Mouse (Mus musculus): ENCODE results near the gene Igdcc3. TPM values are rescaled to one million over a fixed set of nuclear protein-coding genes. Genes with fewer than 3 reads are reported as not detected.

The Igdcc3 gene
- polyA plus RNA-seq, 2 experiments: 1.1 to 1.2 TPM

DNA sequence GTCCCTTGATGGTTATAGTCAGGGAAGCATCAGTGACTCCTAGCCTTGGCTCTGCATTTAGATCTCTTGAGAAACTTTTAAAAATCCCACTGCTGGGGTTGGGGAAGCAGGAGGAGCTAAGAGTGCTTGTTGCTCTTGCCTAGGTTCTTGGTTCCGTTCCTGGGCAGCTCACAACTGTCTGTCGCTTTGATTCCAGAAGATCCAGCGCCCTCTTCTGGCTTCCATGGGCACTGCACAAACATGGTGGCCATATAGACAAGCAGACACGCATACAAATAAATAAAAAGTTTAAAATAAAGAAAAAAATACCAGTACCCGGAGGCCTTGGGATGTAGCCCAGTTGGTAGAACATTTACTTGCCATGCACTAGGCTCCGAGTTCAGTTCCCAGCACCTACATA is 89.3 kb downstream of the Igdcc3 start:
- no peak for TF ChIP-seq POLR2A (IDR thresholded peaks at IDR 0.05; ENCODE audit: borderline replicate concordance, extremely low read depth, insufficient read depth, insufficient read length)
- 75% methylated on average over 6 of the region's 6 CpGs for WGBS
- no peaks in the 10 kb centered on the region for H3K9me3 ChIP-seq (ENCODE audit: control insufficient read depth, low read length)
- H3K9ac ChIP-seq (ENCODE audit: low read depth, low read length, severe bottlenecking): no peak overlapping the region
- ATAC-seq (ENCODE audit: low FRiP score, low read depth) (no peak), DNase-seq (ENCODE audit: low spot score) (no peak)
- no peak overlapping the region for H3K4me3 ChIP-seq (replicated peaks; ENCODE audit: low read length)
- H3K4me2 ChIP-seq (replicated peaks; ENCODE audit: low read depth, low read length, severe bottlenecking): no peak overlapping the region
- no peaks in the 10 kb centered on the region for H3K27me3 ChIP-seq (ENCODE audit: control insufficient read depth, insufficient read depth, low read length)
- no peak overlapping the region for H3K27ac ChIP-seq (replicated peaks; ENCODE audit: low read depth, low read length)
- H3K36me3 ChIP-seq (ENCODE audit: control insufficient read depth, insufficient read depth, low read length): peaks cover 15% of the 10 kb centered on the region; the same call in 1 of the 2 replicates
- H3K4me1 ChIP-seq (ENCODE audit: control insufficient read depth, insufficient read depth, low read length): no peaks in the 10 kb centered on the region

DNA sequence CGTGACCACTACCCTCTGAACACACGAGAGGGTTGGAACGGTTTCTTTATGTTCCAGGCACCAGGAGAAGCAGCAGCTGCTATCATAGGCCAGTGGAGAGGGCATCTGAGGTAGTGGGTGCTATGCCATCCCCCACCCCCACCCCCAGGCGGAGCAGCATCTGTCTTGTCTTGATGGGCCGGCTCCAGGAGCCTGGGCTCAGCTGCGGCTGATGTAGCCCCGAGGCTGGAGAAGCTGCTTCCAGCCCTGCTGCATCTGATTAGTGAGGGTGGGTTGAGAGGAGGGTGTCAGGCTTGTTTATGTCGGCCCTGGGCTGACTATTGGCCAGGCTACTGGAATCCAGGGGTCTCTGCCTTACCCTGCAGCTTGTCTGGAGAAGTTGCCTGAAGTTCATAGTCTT is 90.3 kb downstream of the Igdcc3 start:
- ATAC-seq (ENCODE audit: low FRiP score, low read depth) (no peak), DNase-seq (ENCODE audit: low spot score) (no peak)
- Histone ChIP-seq H3K4me1 (ENCODE audit: control insufficient read depth, insufficient read depth, low read length) (no peaks in the 10 kb centered on the region), H3K9ac (ENCODE audit: low read depth, low read length, severe bottlenecking) (no peak overlapping the region), H3K27me3 (ENCODE audit: control insufficient read depth, insufficient read depth, low read length) (no peaks in the 10 kb centered on the region), H3K27ac (replicated peaks; ENCODE audit: low read depth, low read length) (no peak overlapping the region), H3K36me3 (ENCODE audit: control insufficient read depth, insufficient read depth, low read length) (peaks cover 15% of the 10 kb centered on the region; the same call in 1 of the 2 replicates), H3K9me3 (ENCODE audit: control insufficient read depth, low read length) (no peaks in the 10 kb centered on the region), H3K4me2 (replicated peaks; ENCODE audit: low read depth, low read length, severe bottlenecking) (no peak overlapping the region), H3K4me3 (replicated peaks; ENCODE audit: low read length) (no peak overlapping the region)
- 39% methylated on average over 8 of the region's 8 CpGs for WGBS
- TF ChIP-seq POLR2A (IDR thresholded peaks at IDR 0.05; ENCODE audit: borderline replicate concordance, extremely low read depth, insufficient read depth, insufficient read length): no peak

DNA sequence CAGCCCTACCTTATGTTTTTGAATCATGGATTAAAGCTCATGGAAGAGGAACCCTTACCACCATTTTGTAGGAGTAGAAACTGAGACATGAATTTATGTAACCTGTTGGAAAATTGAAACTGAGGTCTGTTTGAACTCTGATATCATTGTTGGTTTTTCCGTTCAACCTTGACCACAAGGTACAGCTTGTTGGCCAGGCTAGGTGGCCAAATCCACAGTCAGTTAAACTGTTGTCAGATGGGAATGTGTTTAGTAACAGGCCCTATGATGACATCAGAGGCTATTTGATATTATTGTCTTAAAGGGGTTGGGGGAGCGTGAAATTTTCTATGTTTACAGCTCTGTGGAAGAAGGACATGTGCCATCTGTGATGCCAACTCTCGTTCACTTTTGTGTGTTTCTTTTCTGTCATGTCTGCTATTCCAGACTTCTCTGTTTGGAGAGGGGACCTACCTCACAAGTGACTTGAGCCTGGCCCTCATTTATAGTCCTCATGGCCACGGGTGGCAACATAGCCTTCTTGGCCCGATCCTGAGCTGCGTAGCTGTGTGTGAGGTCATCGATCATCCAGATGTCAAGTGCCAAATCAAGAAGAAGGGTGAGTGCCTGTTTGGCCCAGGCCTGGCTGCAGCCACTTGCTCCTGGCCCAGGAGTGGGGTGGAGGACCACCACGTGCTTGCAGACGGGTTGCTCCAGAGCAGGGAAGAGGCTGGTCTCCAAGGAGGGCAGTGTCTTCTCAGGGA is 92.4 kb downstream of the Igdcc3 start:
- no peak overlapping the region for H3K9ac ChIP-seq (ENCODE audit: low read depth, low read length, severe bottlenecking)
- H3K9me3 ChIP-seq (ENCODE audit: control insufficient read depth, low read length): no peaks in the 10 kb centered on the region
- H3K4me3 ChIP-seq (replicated peaks; ENCODE audit: low read length): no peak overlapping the region
- H3K4me2 ChIP-seq (replicated peaks; ENCODE audit: low read depth, low read length, severe bottlenecking): no peak overlapping the region
- H3K4me1 ChIP-seq (ENCODE audit: control insufficient read depth, insufficient read depth, low read length): 0 out of 2 replicates have a peak, but pooled peaks cover 2% of the 10 kb centered on the region
- 90% methylated on average over 9 of the region's 9 CpGs for WGBS
- H3K27me3 ChIP-seq (ENCODE audit: control insufficient read depth, insufficient read depth, low read length): no peaks in the 10 kb centered on the region
- no peak for ATAC-seq (ENCODE audit: low FRiP score, low read depth)
- peaks cover 15% of the 10 kb centered on the region; the same call in 1 of the 2 replicates for H3K36me3 ChIP-seq (ENCODE audit: control insufficient read depth, insufficient read depth, low read length)
- no peak for DNase-seq (ENCODE audit: low spot score)
- H3K27ac ChIP-seq (replicated peaks; ENCODE audit: low read depth, low read length): no peak overlapping the region
- TF ChIP-seq POLR2A (IDR thresholded peaks at IDR 0.05; ENCODE audit: borderline replicate concordance, extremely low read depth, insufficient read depth, insufficient read length): no peak

DNA sequence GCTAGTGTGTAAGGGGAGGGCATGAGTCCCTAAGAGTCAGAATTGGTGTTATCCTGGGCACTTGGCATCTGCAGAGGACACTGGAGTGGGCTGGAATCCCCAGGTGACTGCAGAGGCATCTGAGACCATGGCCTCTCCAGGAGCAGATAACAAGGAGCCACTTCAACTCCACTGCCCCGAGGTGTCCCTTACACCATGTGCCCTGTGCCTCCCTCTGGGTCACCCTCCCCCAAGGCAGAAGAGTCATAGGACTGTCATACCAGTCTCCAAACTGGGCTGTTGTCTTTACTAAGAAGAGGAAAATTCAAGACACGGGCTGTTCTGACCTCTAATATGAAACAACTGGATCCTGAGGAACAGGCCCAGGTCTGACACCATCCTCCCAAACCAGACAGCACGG is 93.7 kb downstream of the Igdcc3 start:
- Histone ChIP-seq H3K9ac (ENCODE audit: low read depth, low read length, severe bottlenecking) (no peak overlapping the region), H3K4me3 (replicated peaks; ENCODE audit: low read length) (no peak overlapping the region), H3K27ac (replicated peaks; ENCODE audit: low read depth, low read length) (no peak overlapping the region), H3K4me2 (replicated peaks; ENCODE audit: low read depth, low read length, severe bottlenecking) (no peak overlapping the region), H3K27me3 (ENCODE audit: control insufficient read depth, insufficient read depth, low read length) (no peaks in the 10 kb centered on the region), H3K4me1 (ENCODE audit: control insufficient read depth, insufficient read depth, low read length) (0 out of 2 replicates have a peak, but pooled peaks cover 6% of the 10 kb centered on the region), H3K9me3 (ENCODE audit: control insufficient read depth, low read length) (no peaks in the 10 kb centered on the region), H3K36me3 (ENCODE audit: control insufficient read depth, insufficient read depth, low read length) (peaks cover 15% of the 10 kb centered on the region; the same call in 1 of the 2 replicates)
- DNase-seq (ENCODE audit: low spot score) (no peak), ATAC-seq (ENCODE audit: low FRiP score, low read depth) (no peak)
- TF ChIP-seq POLR2A (IDR thresholded peaks at IDR 0.05; ENCODE audit: borderline replicate concordance, extremely low read depth, insufficient read depth, insufficient read length): no peak
- WGBS: 83% methylated on average over 3 of the region's 3 CpGs

Other genes starting within 250 kb of the Igdcc3 start
- gene Slc24a1, start 189.6 kb upstream of the Igdcc3 start, polyA plus RNA-seq (2012; rRNA removed): 0.06 and 0.08 TPM in 2 replicates
- gene Slc24a1, start 189.6 kb upstream of the Igdcc3 start, polyA plus RNA-seq (2014; fragmentation: Nextera tagmentation; extraction: Ambion mirVana): 0.03 TPM in 1 of 2 replicates, not detected in the other
- gene Ints14, start 180.3 kb upstream of the Igdcc3 start, polyA plus RNA-seq (2012; rRNA removed): 37.0 and 38.1 TPM in 2 replicates
- gene Ints14, start 180.3 kb upstream of the Igdcc3 start, polyA plus RNA-seq (2014; fragmentation: Nextera tagmentation; extraction: Ambion mirVana): 50.4 and 50.5 TPM in 2 replicates
- gene Hacd3, start 119.5 kb upstream of the Igdcc3 start, polyA plus RNA-seq (2012; rRNA removed): 52.0 and 53.4 TPM in 2 replicates
- gene Hacd3, start 119.5 kb upstream of the Igdcc3 start, polyA plus RNA-seq (2014; fragmentation: Nextera tagmentation; extraction: Ambion mirVana): 41.8 and 48.1 TPM in 2 replicates
- gene Dpp8, start 108.8 kb upstream of the Igdcc3 start, polyA plus RNA-seq (2012; rRNA removed): 52.3 and 61.5 TPM in 2 replicates
- 29.1 and 30.3 TPM in 2 replicates for gene Dpp8, start 108.8 kb upstream of the Igdcc3 start, polyA plus RNA-seq (2014; fragmentation: Nextera tagmentation; extraction: Ambion mirVana)
- 71.0 and 90.7 TPM in 2 replicates for gene Igdcc4, start 39.7 kb upstream of the Igdcc3 start, polyA plus RNA-seq (2012; rRNA removed)
- 47.5 and 48.5 TPM in 2 replicates for gene Igdcc4, start 39.7 kb upstream of the Igdcc3 start, polyA plus RNA-seq (2014; fragmentation: Nextera tagmentation; extraction: Ambion mirVana)
- gene Parp16, start 54.2 kb downstream of the Igdcc3 start, polyA plus RNA-seq (2012; rRNA removed): 7.6 and 8.3 TPM in 2 replicates
- gene Parp16, start 54.2 kb downstream of the Igdcc3 start, polyA plus RNA-seq (2014; fragmentation: Nextera tagmentation; extraction: Ambion mirVana): 6.5 and 7.6 TPM in 2 replicates
- gene Cilp, start 124.0 kb downstream of the Igdcc3 start, polyA plus RNA-seq (2012; rRNA removed): 5.5 and 6.5 TPM in 2 replicates
- 7.2 and 9.5 TPM in 2 replicates for gene Cilp, start 124.0 kb downstream of the Igdcc3 start, polyA plus RNA-seq (2014; fragmentation: Nextera tagmentation; extraction: Ambion mirVana)
- gene Clpx, start 153.1 kb downstream of the Igdcc3 start, polyA plus RNA-seq (2012; rRNA removed): 19.6 and 23.8 TPM in 2 replicates
- gene Clpx, start 153.1 kb downstream of the Igdcc3 start, polyA plus RNA-seq (2014; fragmentation: Nextera tagmentation; extraction: Ambion mirVana): 52.7 and 55.6 TPM in 2 replicates
- gene Pdcd7, start 204.9 kb downstream of the Igdcc3 start, polyA plus RNA-seq (2012; rRNA removed): 16.2 and 18.0 TPM in 2 replicates
- 15.7 and 17.5 TPM in 2 replicates for gene Pdcd7, start 204.9 kb downstream of the Igdcc3 start, polyA plus RNA-seq (2014; fragmentation: Nextera tagmentation; extraction: Ambion mirVana)
- gene Ubap1l, start 219.9 kb downstream of the Igdcc3 start, polyA plus RNA-seq (2012; rRNA removed): 0.51 and 0.62 TPM in 2 replicates
- 0.21 TPM in 1 of 2 replicates, not detected in the other for gene Ubap1l, start 219.9 kb downstream of the Igdcc3 start, polyA plus RNA-seq (2014; fragmentation: Nextera tagmentation; extraction: Ambion mirVana)